Mouse (Mus musculus) duodenum, adult 2 months (tissue): ENCODE data around the gene Batf. TPM values are rescaled to one million over a fixed set of nuclear protein-coding genes. Genes with fewer than 3 reads are reported as not detected.

ENCODE experiments used
- polyA plus RNA-seq: library from polyadenylated mRNA; depleted of rRNA; stranded (reverse); fragments of >200 nt; gene quantifications from 2 replicates; pipeline ENCODE4 v1.2.3, GENCODE M21; 2012; ENCODE audit warnings: low replicate concordance; rRNA removed

Batf gene
- polyA plus RNA-seq: 2.3 and 3.9 TPM in 2 replicates

DNA sequence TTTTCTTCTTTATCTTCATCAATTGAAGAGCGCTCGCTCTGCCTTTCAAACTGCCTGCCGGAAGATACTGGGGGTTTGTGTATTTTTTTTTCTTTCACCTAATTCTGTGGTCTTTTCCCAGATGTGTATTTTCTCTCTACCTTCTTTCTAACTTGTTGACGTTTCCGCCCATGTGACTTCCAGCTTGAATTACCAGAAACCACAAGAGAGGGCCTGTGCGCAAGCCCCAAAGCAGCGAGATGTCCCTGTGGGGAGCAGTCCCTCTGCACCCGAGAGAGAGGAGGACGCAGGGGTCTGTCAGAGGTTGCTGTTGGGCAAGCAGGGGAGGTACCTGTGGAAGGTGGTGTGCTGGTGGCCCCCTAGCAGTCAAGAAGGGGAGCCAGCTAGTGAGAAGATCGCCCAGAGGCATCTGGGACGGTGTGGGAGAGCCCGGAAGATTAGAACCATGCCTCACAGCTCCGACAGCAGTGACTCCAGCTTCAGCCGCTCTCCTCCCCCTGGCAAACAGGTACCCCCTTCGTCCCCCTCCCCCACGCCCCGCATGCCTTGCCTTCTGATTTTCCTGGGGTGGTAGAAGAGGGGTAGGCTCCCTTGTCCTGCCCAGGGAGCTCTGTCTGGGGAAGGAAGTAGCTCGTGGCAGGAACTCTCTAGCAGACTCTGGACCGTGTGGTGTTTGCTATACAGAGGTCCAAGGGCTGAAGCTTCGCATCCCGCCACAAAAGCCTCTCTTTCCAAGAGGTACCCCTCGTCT is at the start of gene Batf:
TSS of gene Batf (plus strand) at position 204 of the 751 bp plus-strand sequence.

DNA sequence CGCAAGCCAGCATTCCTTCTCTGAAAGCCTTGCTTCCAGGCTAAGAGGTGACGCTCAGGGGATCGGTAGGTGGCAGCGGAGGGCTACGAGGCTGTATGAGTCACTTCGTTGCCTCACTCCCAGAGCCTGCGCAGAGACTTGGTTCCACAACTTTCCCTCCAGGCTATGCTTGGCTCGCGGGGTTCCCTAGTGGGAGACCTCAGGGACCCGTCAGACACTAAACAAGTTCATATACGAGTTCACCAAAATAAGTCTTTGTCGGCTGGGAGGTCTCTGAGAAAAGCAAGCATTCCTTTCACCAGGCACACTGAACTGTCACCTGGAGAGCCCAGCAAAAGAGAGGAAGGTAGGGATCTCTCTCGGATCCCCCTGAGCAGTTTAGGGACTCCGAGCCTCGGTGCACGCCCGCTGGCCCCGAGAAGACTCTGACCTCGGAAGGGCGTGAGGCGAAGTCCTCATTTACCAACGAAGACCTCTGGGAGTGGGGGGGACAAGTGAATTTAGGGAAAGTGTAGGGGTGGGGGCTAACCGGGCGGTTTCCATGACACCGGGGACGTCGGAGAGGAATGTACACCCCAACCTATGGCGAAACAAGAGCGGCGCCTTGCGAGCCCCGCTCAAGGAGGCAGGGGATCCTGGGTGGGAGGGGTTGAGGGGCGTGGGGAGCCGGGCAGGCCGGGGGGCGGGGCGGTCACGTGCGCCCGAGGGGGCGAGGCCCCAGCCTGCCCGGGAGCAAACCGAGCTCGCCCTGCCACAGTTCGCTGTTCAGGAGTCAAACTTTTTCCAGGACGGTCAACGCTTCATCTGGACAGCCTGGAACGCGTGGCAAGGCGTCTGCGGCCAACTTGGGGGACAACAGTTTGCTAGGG is 59.6 kb downstream of the Batf start, which contains the start of gene Flvcr2:
TSS of gene Flvcr2 (plus strand) at position 713 of the 869 bp plus-strand sequence.

Other genes with a start within 250 kb of the Batf start
- gene Fos, start 212.8 kb upstream of the Batf start, polyA plus RNA-seq: 81.3 and 338 TPM in 2 replicates
- gene Jdp2, start 87.6 kb upstream of the Batf start, polyA plus RNA-seq: 3.4 and 6.3 TPM in 2 replicates
- gene Flvcr2, start 59.9 kb downstream of the Batf start, polyA plus RNA-seq: 1.6 and 2.3 TPM in 2 replicates
- 31.2 and 33.5 TPM in 2 replicates for gene Erg28, start 137.9 kb downstream of the Batf start, polyA plus RNA-seq
- 5.4 and 8.0 TPM in 2 replicates for gene Ttll5, start 138.0 kb downstream of the Batf start, polyA plus RNA-seq